ENCODE assay signal across 8 mouse cellular contexts in the genomic region with DNA sequence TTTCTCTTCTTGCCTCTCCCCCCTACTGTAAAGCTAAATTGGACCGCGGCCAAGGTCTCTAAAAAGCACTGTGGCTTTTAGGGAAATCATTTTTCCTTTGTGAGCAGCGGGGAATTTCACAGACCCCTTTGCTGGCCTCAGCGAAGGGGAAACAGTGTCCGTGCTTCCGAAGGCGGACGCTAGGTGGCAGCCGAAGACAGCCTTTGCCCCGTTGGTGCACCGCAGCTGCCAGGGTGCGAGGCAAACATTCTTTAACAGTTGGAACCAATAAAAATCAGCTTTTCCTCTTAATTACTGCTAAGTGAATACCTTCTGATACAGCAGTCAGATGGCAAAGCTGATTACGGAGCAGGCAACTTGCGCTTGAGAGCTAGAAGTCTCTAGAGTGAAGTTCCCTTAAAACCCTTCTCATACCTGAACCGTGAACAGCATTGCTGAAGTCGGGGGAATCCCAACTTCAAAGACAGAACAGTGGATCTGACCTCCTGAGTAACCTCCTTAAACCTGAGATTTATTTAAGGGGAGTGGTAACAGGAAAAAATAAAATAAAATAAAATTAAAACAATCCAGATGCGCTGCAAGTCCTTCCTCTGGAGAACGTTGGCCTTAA.
A peak's percentile ranks its signal among the peaks of the same experiment; 100 is the strongest.
DNase-seq lines count a peak whose midpoint lies in the region; ATAC-seq and TF ChIP-seq lines count a peak whose summit lies in the region.

No protein-coding gene starts in this region.

- peak; percentile 89 for ATAC-seq in hindbrain, postnatal 0 days

- H3K4me2 ChIP-seq in hindbrain, postnatal 0 days (ENCODE audit: low read depth, low read length): peak overlapping the region; percentile 84

- peak; percentile 98 for TF ChIP-seq CTCF in hindbrain, postnatal 0 days (IDR thresholded peaks at IDR 0.05; ENCODE audit: low read depth)

- WGBS in hindbrain, postnatal 0 days: 11% methylated on average over 18 of the region's 18 CpGs

- H3K27me3 ChIP-seq in hindbrain, postnatal 0 days (ENCODE audit: insufficient read depth, low read length): 0 out of 2 replicates have a peak, but pooled peaks cover 7% of the 10 kb centered on the region

- H3K9ac ChIP-seq in hindbrain, postnatal 0 days (replicated peaks; ENCODE audit: low read length): peak overlapping the region; percentile 50

- H3K9me3 ChIP-seq in hindbrain, postnatal 0 days (ENCODE audit: low read length): no peaks in the 10 kb centered on the region

- no peak overlapping the region; the same call in 1 of the 2 replicates for H3K27ac ChIP-seq in hindbrain, postnatal 0 days

- no peaks in the 10 kb centered on the region for H3K36me3 ChIP-seq in hindbrain, postnatal 0 days (ENCODE audit: insufficient read depth, low read length)

- H3K4me3 ChIP-seq in hindbrain, postnatal 0 days (ENCODE audit: low read length): peak overlapping the region; percentile 36

- H3K4me1 ChIP-seq in hindbrain, postnatal 0 days (ENCODE audit: insufficient read depth, low read length): no peaks in the 10 kb centered on the region; the same call in 1 of the 2 replicates

- DNase-seq in gastrocnemius, adult 18-20 months (ENCODE audit: low spot score): peak; percentile 12
- DNase-seq in gastrocnemius, adult 8-10 months (ENCODE audit: low spot score in 2 of 2): no peak
- DNase-seq in cerebellum, adult 8-10 months: peak; percentile 48
- peak; percentile 85 for DNase-seq in forelimb bud, embryonic 11.5 days (ENCODE audit: low read depth, low spot score)
- peak; percentile 90 for DNase-seq in hindbrain, postnatal 0 days (ENCODE audit: low spot score)
- DNase-seq in left cerebral cortex, adult 11 months (ENCODE audit: low spot score): peak; percentile 18
- peak; percentile 37 to 63 for DNase-seq in lung, postnatal 4 days
- peak; percentile 38 to 57 for DNase-seq in right cerebral cortex, postnatal 36 days (ENCODE audit: low spot score in 2 of 2)

Comparison
In these comparisons a context has a peak if more than half of its experiments do, and no peak if none do; other contexts are left out.
1. DNase-seq: peak in gastrocnemius, adult 18-20 months (single experiment), cerebellum, adult 8-10 months (single experiment), forelimb bud, embryonic 11.5 days (single experiment), hindbrain, postnatal 0 days (single experiment), left cerebral cortex, adult 11 months (single experiment), lung, postnatal 4 days (2 of 2) and right cerebral cortex, postnatal 36 days (2 of 2); none in gastrocnemius, adult 8-10 months (0 of 2).